Mouse (Mus musculus) ES-Bruce4 (cell line): ENCODE measurements around the gene Klk13. TPM values are rescaled to one million over a fixed set of nuclear protein-coding genes. Genes with fewer than 3 reads are reported as not detected.
"Not testable (repeated sequence)": the region's sequence is repeated elsewhere in the genome, so short reads cannot be mapped to it uniquely, and the experiment has no call there.

Experiments used
- H3K27ac ChIP-seq: 2 replicates; pipeline ENCODE4 v1.5.1; 2012; ENCODE audit warnings: low read length, inconsistent platforms; ENCODE audit not compliant: insufficient read depth
- H3K27me3 ChIP-seq: 2 replicates; pipeline ENCODE4 v1.6.1; 2012; ENCODE audit warnings: mild to moderate bottlenecking, low read length, inconsistent platforms; ENCODE audit not compliant: control insufficient read depth, poor library complexity, insufficient read depth, severe bottlenecking
- H3K36me3 ChIP-seq: 2 replicates; pipeline ENCODE4 v1.6.1; 2012; ENCODE audit warnings: inconsistent platforms, mild to moderate bottlenecking, low read length, moderate library complexity; ENCODE audit not compliant: control insufficient read depth, poor library complexity, insufficient read depth, severe bottlenecking
- H3K4me1 ChIP-seq: one replicate; pipeline ENCODE4 v1.8.1; 2011; ENCODE audit warnings: low read length; ENCODE audit not compliant: control insufficient read depth, insufficient read depth
- H3K4me3 ChIP-seq: 2 replicates; pipeline ENCODE4 v1.5.1; 2011; ENCODE audit warnings: low read depth, mild to moderate bottlenecking, low read length
- H3K9ac ChIP-seq: 2 replicates; pipeline ENCODE4 v1.6.1; 2012; ENCODE audit warnings: low read depth, mild to moderate bottlenecking, inconsistent platforms; ENCODE audit not compliant: poor library complexity, severe bottlenecking
- H3K9me3 ChIP-seq: replicated peaks from 2 replicates; pipeline ENCODE4 v1.6.1; 2012; ENCODE audit warnings: mild to moderate bottlenecking, low read length, inconsistent platforms; ENCODE audit not compliant: control insufficient read depth, poor library complexity, insufficient read depth, severe bottlenecking
- CTCF ChIP-seq: IDR thresholded peaks from one replicate; pipeline ENCODE4 v1.8.1; 2011; ENCODE audit warnings: low read depth, low read length
- EP300 ChIP-seq: IDR thresholded peaks from 2 replicates; pipeline ENCODE4 v1.6.1; 2011; ENCODE audit warnings: low read depth, low read length; ENCODE audit not compliant: insufficient read depth
- POLR2A ChIP-seq: IDR thresholded peaks from one replicate; pipeline ENCODE4 v1.8.1; 2011; ENCODE audit warnings: low read length; ENCODE audit not compliant: insufficient read depth
- polyA plus RNA-seq: library from polyadenylated mRNA; stranded (reverse); fragments of >200 nt; gene quantifications from 2 replicates; pipeline ENCODE4 v1.2.4, GENCODE M21; 2011; ENCODE audit warnings: low read depth; ENCODE audit not compliant: missing spikeins, insufficient read depth, insufficient read length

The Klk13 gene
- polyA plus RNA-seq = 1.8 TPM in 1 of 2 replicates, not detected in the other

DNA sequence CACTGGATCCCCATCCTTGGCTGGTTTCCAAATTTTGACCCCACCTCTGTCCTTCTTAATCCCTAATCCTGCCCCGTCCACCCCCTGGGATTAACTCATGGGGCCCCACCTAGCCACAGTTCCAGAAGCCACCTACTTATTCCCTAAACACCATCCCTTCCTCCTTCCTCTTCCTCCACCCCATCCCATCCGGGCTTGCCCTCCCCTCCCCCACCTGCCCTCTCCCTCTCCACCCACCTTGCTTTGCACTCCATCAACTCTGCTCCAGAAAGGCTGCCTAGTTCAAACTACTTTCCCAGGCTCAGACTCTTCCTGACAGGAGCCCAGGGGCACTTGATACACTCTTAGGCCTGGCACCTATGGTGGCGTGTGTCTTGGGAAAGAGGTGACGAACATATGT is at the start of gene Klk13:
Gene Klk13, plus strand, starts transcription at position 301 of the 400 bp plus-strand sequence.
- H3K27ac ChIP-seq = no peak within 1 kb of the TSS
- H3K9me3 ChIP-seq = no peaks in the 10 kb centered on the region
- no peaks in the 10 kb centered on the region for H3K27me3 ChIP-seq
- H3K4me1 ChIP-seq = peaks cover 3% of the 10 kb centered on the region
- H3K4me3 ChIP-seq = peak within 1 kb of the TSS; percentile 48
- no peak within 1 kb of the TSS for H3K9ac ChIP-seq
- H3K36me3 ChIP-seq = no peaks in the 10 kb centered on the region
- no peak for TF ChIP-seq POLR2A

DNA sequence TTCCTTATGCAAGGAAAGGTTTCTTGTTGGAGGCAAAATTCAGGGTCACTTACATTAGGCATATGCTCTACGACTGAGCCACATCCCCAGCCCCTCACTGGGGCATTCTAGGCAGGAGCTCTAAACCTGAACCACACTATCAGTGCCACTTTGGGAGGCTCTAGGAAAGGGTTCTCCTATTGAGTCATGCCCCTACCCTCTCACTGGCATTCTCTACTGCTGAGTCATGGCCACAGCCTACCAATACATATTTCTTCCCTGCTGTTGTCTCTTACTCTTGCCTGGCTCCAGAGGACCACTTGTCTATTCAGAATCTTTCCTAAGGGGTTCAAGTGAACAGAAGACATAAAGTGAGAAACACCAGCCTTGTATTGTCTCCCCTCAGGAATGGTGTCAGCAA is 49.6 kb upstream of the Klk13 start:
- TF ChIP-seq CTCF = no peak
- TF ChIP-seq POLR2A = no peak
- no peak for TF ChIP-seq EP300
- no peak overlapping the region for H3K4me3 ChIP-seq
- H3K27ac ChIP-seq = no peak overlapping the region
- no peak overlapping the region for H3K9ac ChIP-seq
- H3K27me3 ChIP-seq = no peaks in the 10 kb centered on the region
- no peaks in the 10 kb centered on the region for H3K4me1 ChIP-seq
- H3K9me3 ChIP-seq = no peaks in the 10 kb centered on the region
- H3K36me3 ChIP-seq = no peaks in the 10 kb centered on the region

DNA sequence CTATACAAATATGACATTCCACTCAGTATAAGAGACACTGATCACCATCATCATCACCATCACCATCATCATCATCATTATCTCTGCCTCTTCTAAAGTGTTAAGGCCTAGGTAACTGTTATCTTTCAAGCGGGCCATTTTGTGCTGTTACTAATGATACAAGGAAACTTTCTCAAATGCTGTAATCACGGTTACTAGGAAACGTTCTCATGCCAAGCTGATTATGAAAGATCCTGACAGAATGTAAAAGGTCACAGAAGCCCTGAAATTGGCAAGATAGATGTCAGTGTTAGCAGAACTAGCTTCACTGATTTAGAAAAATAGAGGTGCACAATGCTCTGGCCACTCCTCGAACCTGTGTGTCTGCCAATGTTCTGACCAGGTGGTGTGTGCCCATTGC is 45.1 kb upstream of the Klk13 start:
- not testable (repeated sequence) for H3K27ac ChIP-seq, H3K4me1 ChIP-seq, H3K9me3 ChIP-seq, H3K4me3 ChIP-seq, H3K9ac ChIP-seq, H3K36me3 ChIP-seq, H3K27me3 ChIP-seq

DNA sequence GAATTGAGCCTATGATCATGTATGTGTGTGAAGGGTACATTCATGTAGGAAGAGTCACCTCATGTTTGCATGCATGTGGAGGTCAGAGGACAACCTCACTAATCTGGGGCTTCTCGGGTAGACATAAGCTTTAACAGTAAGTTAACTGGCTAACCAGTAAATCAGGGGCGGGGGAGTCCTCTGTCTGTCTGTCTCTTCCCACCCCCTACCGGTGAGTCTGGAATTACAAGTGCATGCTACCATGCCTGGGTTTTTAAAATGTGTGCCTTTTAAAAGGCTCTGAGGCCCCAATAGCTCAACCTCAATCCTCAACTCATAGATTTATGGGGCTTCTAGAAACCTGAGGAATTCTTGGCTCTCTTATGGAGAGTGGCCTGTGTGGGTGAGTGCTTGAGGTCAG is 43.8 kb upstream of the Klk13 start:
- TF ChIP-seq EP300 (no peak), CTCF (peak; percentile 50)

DNA sequence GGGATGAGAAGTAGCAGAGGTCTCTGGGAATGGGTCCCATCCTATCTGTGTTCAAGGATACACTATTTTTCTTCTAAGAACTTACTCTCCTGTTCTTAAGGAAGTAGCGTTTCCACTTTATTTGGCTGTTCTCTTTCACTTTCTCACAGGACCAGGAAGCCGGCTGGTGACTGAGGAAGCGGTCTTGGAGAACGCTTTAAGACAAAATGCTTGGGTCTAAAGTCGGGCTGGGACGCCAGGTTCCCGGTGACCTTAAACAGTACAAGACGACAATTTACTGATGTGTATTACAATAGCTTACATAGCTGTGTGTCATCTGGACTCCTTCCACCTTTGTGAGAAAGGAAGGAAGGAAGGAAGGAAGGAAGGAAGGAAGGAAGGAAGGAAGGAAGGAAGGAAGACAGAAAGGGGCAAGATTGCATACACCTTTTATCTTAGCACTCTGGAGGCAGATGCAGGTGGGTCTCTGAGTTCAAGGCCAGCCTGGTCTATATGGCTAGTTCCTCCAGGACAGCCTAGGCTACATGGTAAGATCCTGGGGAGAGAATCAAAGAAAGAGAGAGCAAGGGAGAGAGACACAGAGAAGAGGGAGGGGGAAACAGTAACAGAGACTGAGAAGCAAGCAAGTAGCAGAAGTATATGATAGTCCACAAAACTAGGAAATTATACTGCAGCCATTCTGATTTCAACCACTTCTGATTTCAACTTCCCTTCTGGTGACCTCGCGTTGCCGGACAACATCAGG is 41.1 kb upstream of the Klk13 start:
- no peaks in the 10 kb centered on the region for H3K9me3 ChIP-seq
- H3K36me3 ChIP-seq = no peaks in the 10 kb centered on the region
- H3K9ac ChIP-seq = peak overlapping the region; percentile 22; the same call in 1 of the 2 replicates
- peaks cover 2% of the 10 kb centered on the region for H3K4me1 ChIP-seq
- TF ChIP-seq POLR2A = no peak
- TF ChIP-seq EP300 = no peak
- no peak for TF ChIP-seq CTCF
- H3K4me3 ChIP-seq = peak overlapping the region; percentile 42
- no peaks in the 10 kb centered on the region for H3K27me3 ChIP-seq
- H3K27ac ChIP-seq = no peak overlapping the region

More for the DNA sequence above, 43.8 kb upstream of the Klk13 start:
- H3K27ac ChIP-seq = no peak overlapping the region
- no peaks in the 10 kb centered on the region for H3K27me3 ChIP-seq
- H3K4me3 ChIP-seq = no peak overlapping the region
- no peak overlapping the region for H3K9ac ChIP-seq
- no peaks in the 10 kb centered on the region for H3K36me3 ChIP-seq
- no peaks in the 10 kb centered on the region for H3K9me3 ChIP-seq
- no peaks in the 10 kb centered on the region for H3K4me1 ChIP-seq

DNA sequence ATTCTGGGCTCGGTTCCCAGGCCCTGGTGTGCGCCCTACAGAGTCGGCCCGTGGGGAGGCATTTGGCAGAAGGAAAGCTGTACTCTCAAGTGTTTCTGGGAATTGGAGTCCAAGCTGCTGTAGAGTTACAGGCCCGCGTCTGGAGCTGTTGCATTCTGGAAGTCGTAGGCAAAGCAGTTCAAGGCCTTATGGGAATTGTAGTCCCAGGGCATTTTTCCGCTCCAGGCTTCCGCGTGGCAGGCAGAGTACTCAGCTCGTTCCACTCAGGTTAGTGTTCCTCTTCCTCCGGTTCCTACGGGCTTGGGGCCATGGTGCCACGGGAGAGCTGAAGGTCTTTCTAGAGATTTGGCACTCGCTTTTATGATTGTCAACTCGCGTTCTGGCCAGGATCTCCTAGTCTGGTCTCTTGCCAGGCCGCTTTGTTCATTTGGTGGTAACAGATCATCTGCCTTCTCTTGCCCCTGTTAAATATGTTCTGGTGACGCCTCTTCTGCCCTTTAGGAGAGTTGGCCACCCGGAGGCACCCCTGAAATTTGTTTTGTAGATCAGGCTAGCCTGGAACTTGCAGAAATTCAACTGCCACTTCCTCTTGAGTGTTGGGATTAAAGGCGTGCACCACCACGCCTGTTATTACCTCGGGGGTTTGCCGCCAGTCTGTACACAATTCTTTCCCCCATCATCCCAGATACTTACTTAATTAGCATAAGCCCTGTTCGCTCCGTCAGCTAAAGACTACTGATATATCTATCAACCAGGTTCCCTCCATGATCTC is 40.4 kb upstream of the Klk13 start, which contains the start of gene Ctu1:
Gene Ctu1, plus strand, starts transcription at position 208 of the 772 bp plus-strand sequence.
- TF ChIP-seq POLR2A = no peak
- no peak for TF ChIP-seq EP300
- no peak for TF ChIP-seq CTCF
- H3K36me3 ChIP-seq = no peaks in the 10 kb centered on the region
- peak within 1 kb of the TSS; percentile 70 for H3K9ac ChIP-seq
- no peaks in the 10 kb centered on the region for H3K9me3 ChIP-seq
- H3K27ac ChIP-seq = no peak within 1 kb of the TSS
- no peaks in the 10 kb centered on the region for H3K27me3 ChIP-seq
- H3K4me1 ChIP-seq = peaks cover 2% of the 10 kb centered on the region
- H3K4me3 ChIP-seq = peak within 1 kb of the TSS; percentile 97
